11 mouse cellular contexts compared by ENCODE assay signal in genomic region chr16:95855230-95855629, GRCm38 (mm10).
DNase-seq lines count a peak whose midpoint lies in the region; ATAC-seq lines count a peak whose summit lies in the region.
"Had no signal": no experiment of that assay in that cellular context is flagged by ENCODE, and none has a peak within 500 bp of the region (broad histone marks: within the 10 kb centered on the region; RNA-seq: fewer than 3 reads in every experiment).

No protein-coding gene starts in this region.

- H3K4me1 ChIP-seq in hindbrain, embryonic 11.5 days (replicated peaks; ENCODE audit: control insufficient read depth, insufficient read depth, low read length): no peaks in the 10 kb centered on the region

- no peak overlapping the region for H3K4me3 ChIP-seq in hindbrain, embryonic 11.5 days (ENCODE audit: low read depth, low read length)

- no peak for ATAC-seq in hindbrain, embryonic 11.5 days (ENCODE audit: low FRiP score)
- ATAC-seq: forebrain, embryonic 14.5 days had no signal

- intact Hi-C loops in heart, postnatal 10 days (cut with DNase I): no loop called here

- H3K36me3 ChIP-seq in hindbrain, embryonic 11.5 days (ENCODE audit: control insufficient read depth, insufficient read depth, low read length): no peaks in the 10 kb centered on the region

- H3K27ac ChIP-seq in hindbrain, embryonic 11.5 days (ENCODE audit: low read depth, low read length): no peak overlapping the region

- WGBS in hindbrain, embryonic 11.5 days: 69% methylated on average over 2 of the region's 2 CpGs

- H3K9ac ChIP-seq in hindbrain, embryonic 11.5 days (ENCODE audit: low read depth, low read length): no peak overlapping the region

- H3K4me2 ChIP-seq in hindbrain, embryonic 11.5 days (replicated peaks; ENCODE audit: low read depth, low read length): no peak overlapping the region

- no peaks in the 10 kb centered on the region for H3K27me3 ChIP-seq in hindbrain, embryonic 11.5 days (ENCODE audit: control insufficient read depth, insufficient read depth, low read length)

- no peaks in the 10 kb centered on the region for H3K9me3 ChIP-seq in hindbrain, embryonic 11.5 days (ENCODE audit: control insufficient read depth, low read length)

- peak; percentile 40 to 58 for DNase-seq in heart, adult 18-20 months
- DNase-seq in heart, postnatal 10 days: no peak
- peak; percentile 55 for DNase-seq in adrenal gland, adult 8-10 months
- DNase-seq in kidney, postnatal 25 days: peak; percentile 33 to 67
- peak; percentile 82 to 90 for DNase-seq in lung, postnatal 4 days
- DNase-seq in embryo, embryonic 9.5 days (ENCODE audit: extremely low spot score): no peak
- DNase-seq in cerebellum, adult 11 months: no peak
- no peak for DNase-seq in hindbrain, embryonic 11.5 days (ENCODE audit: low spot score)
- DNase-seq: cerebellum, postnatal 14 days; right cerebral cortex, postnatal 4 days had no signal

Comparison
In these comparisons a context has a peak if more than half of its experiments do, and no peak if none do; other contexts are left out.
1. DNase-seq: peak in heart, adult 18-20 months (2 of 2), adrenal gland, adult 8-10 months (single experiment), kidney, postnatal 25 days (2 of 2) and lung, postnatal 4 days (2 of 2); none in heart, postnatal 10 days (0 of 2), embryo, embryonic 9.5 days (single experiment), cerebellum, adult 11 months (single experiment) and hindbrain, embryonic 11.5 days (single experiment).